Mouse (Mus musculus) kidney, adult 2 months (tissue): ENCODE data around the gene Cldn14.

Experiments used
- CTCF ChIP-seq: fragments of 200-500 bp; conservative IDR thresholded peaks from 2 replicates; pipeline ENCODE4 v1.5.1; 2011; ENCODE audit warnings: low read depth, mild to moderate bottlenecking, control low read depth, low read length, moderate library complexity, mixed read lengths; ENCODE audit not compliant: insufficient read depth, insufficient read length
- POLR2A ChIP-seq: fragments of 200-500 bp; IDR thresholded peaks from one replicate; pipeline ENCODE4 v1.6.1; 2011; ENCODE audit warnings: low read depth, low read length, control low read depth

DNA sequence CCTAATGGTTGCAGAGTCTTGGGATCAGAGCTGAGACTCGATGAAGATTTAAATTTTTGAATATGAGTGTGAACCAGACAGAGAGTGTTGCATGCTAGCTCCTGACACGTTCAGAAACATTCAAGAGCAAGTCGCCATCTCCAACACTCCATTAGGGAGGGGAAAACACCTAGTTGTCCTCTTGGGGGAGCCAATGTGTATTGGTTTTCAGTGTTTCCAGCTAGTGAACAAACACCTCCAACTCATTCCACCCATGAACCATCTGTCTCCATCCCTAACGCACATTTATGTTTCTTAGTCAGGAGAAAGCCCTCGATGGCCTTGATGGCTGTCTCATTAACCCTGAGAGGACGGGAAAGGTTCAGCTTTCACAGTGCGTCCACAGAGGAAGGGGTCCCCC, 36.4 kb upstream of the Cldn14 start:
- TF ChIP-seq POLR2A: no peak
- TF ChIP-seq CTCF: no peak
